Mouse (Mus musculus): ENCODE measurements at regions not wholly inside any gene's neighbourhood (a gene's known extent, or its start where the extent isn't known, plus 50 kb on each side); places are given as distances from the start of the nearest gene placed in this dataset.
A peak's percentile ranks its signal among the peaks of the same experiment; 100 is the strongest.

GRCm38 (mm10) chr4:55134339-55134738 lies 189.5 kb downstream of the Zfp462 start:
- H3K9me3 ChIP-seq (replicated peaks): no peaks in the 10 kb centered on the region
- H3K4me3 ChIP-seq (replicated peaks): no peak overlapping the region
- 68% methylated on average over 4 of the region's 4 CpGs for WGBS (ENCODE audit: insufficient replicate concordance)
- no peak overlapping the region for H3K9ac ChIP-seq
- no peaks in the 10 kb centered on the region for H3K36me3 ChIP-seq (replicated peaks)
- H3K4me2 ChIP-seq: no peak overlapping the region
- H3K27ac ChIP-seq (replicated peaks): no peak overlapping the region
- H3K27me3 ChIP-seq: no peaks in the 10 kb centered on the region
- ATAC-seq (ENCODE audit: insufficient read depth): no peak
- no peaks in the 10 kb centered on the region for H3K4me1 ChIP-seq (replicated peaks)

GRCm38 (mm10) chr4:55134791-55135190 lies 189.9 kb downstream of the Zfp462 start:
- no peak overlapping the region for H3K4me3 ChIP-seq (replicated peaks)
- no peak for ATAC-seq (ENCODE audit: insufficient read depth)
- no peak overlapping the region for H3K27ac ChIP-seq (replicated peaks)
- no peaks in the 10 kb centered on the region for H3K36me3 ChIP-seq (replicated peaks)
- H3K27me3 ChIP-seq: no peaks in the 10 kb centered on the region
- H3K4me2 ChIP-seq: no peak overlapping the region
- no peak overlapping the region for H3K9ac ChIP-seq
- H3K4me1 ChIP-seq (replicated peaks): no peaks in the 10 kb centered on the region
- no peaks in the 10 kb centered on the region for H3K9me3 ChIP-seq (replicated peaks)
- 78% methylated on average over 4 of the region's 4 CpGs for WGBS (ENCODE audit: insufficient replicate concordance)

- 34% methylated on average over 9 of the region's 9 CpGs for WGBS (ENCODE audit: insufficient replicate concordance)
- no peaks in the 10 kb centered on the region for H3K9me3 ChIP-seq (replicated peaks)
- no peak overlapping the region for H3K4me2 ChIP-seq
- no peak overlapping the region for H3K4me3 ChIP-seq (replicated peaks)
- H3K4me1 ChIP-seq (replicated peaks): no peaks in the 10 kb centered on the region
- ATAC-seq (ENCODE audit: insufficient read depth): no peak
- no peaks in the 10 kb centered on the region for H3K36me3 ChIP-seq (replicated peaks)
- H3K9ac ChIP-seq: no peak overlapping the region
- no peaks in the 10 kb centered on the region for H3K27me3 ChIP-seq
- no peak overlapping the region for H3K27ac ChIP-seq (replicated peaks)
Measured at GRCm38 (mm10) chr4:55136283-55136682, 191.4 kb downstream of the Zfp462 start.

- no peak overlapping the region for H3K9ac ChIP-seq
- no peak overlapping the region for H3K27ac ChIP-seq (replicated peaks)
- H3K4me1 ChIP-seq (replicated peaks): no peaks in the 10 kb centered on the region
- H3K9me3 ChIP-seq (replicated peaks): no peaks in the 10 kb centered on the region
- H3K4me2 ChIP-seq: no peak overlapping the region
- 43% methylated on average over 2 of the region's 2 CpGs for WGBS (ENCODE audit: insufficient replicate concordance)
- H3K4me3 ChIP-seq (replicated peaks): no peak overlapping the region
- no peak for ATAC-seq (ENCODE audit: insufficient read depth)
- H3K36me3 ChIP-seq (replicated peaks): no peaks in the 10 kb centered on the region
- no peaks in the 10 kb centered on the region for H3K27me3 ChIP-seq
Measured at GRCm38 (mm10) chr4:55137781-55138394, 193.0 kb downstream of the Zfp462 start.

- ATAC-seq (ENCODE audit: insufficient read depth): no peak
- no peaks in the 10 kb centered on the region for H3K4me1 ChIP-seq (replicated peaks)
- no peaks in the 10 kb centered on the region for H3K27me3 ChIP-seq
- no peak overlapping the region for H3K27ac ChIP-seq (replicated peaks)
- H3K9me3 ChIP-seq (replicated peaks): no peaks in the 10 kb centered on the region
- H3K9ac ChIP-seq: no peak overlapping the region
- no peak overlapping the region for H3K4me2 ChIP-seq
- no peaks in the 10 kb centered on the region for H3K36me3 ChIP-seq (replicated peaks)
- H3K4me3 ChIP-seq (replicated peaks): no peak overlapping the region
Measured at GRCm38 (mm10) chr4:55141317-55141716, 196.5 kb downstream of the Zfp462 start.

GRCm38 (mm10) chr4:55141923-55142732 lies 197.3 kb downstream of the Zfp462 start:
- H3K27ac ChIP-seq (replicated peaks): no peak overlapping the region
- 0 out of 2 replicates have a peak, but pooled peaks have one; percentile 44 for ATAC-seq (ENCODE audit: insufficient read depth)
- H3K27me3 ChIP-seq: no peaks in the 10 kb centered on the region
- H3K4me1 ChIP-seq (replicated peaks): no peaks in the 10 kb centered on the region
- no peaks in the 10 kb centered on the region for H3K36me3 ChIP-seq (replicated peaks)
- H3K4me3 ChIP-seq (replicated peaks): no peak overlapping the region
- H3K9me3 ChIP-seq (replicated peaks): no peaks in the 10 kb centered on the region
- H3K4me2 ChIP-seq: no peak overlapping the region
- H3K9ac ChIP-seq: no peak overlapping the region
- WGBS (ENCODE audit: insufficient replicate concordance): 43% methylated on average over 8 of the region's 8 CpGs

- no peak overlapping the region for H3K9ac ChIP-seq
- no peak for ATAC-seq (ENCODE audit: insufficient read depth)
- H3K9me3 ChIP-seq (replicated peaks): no peaks in the 10 kb centered on the region
- no peaks in the 10 kb centered on the region for H3K27me3 ChIP-seq
- no peaks in the 10 kb centered on the region for H3K36me3 ChIP-seq (replicated peaks)
- H3K4me1 ChIP-seq (replicated peaks): no peaks in the 10 kb centered on the region
- no peak overlapping the region for H3K4me2 ChIP-seq
- H3K4me3 ChIP-seq (replicated peaks): no peak overlapping the region
- no peak overlapping the region for H3K27ac ChIP-seq (replicated peaks)
Measured at GRCm38 (mm10) chr4:55143400-55143799, 198.6 kb downstream of the Zfp462 start.

GRCm38 (mm10) chr4:55144995-55145394 lies 200.1 kb downstream of the Zfp462 start:
- Histone ChIP-seq H3K27ac (replicated peaks) (no peak overlapping the region), H3K27me3 (no peaks in the 10 kb centered on the region)
- 40% methylated on average over 1 of the region's 1 CpGs for WGBS (ENCODE audit: insufficient replicate concordance)

GRCm38 (mm10) chr4:55145968-55146367 lies 201.1 kb downstream of the Zfp462 start:
- WGBS (ENCODE audit: insufficient replicate concordance): 66% methylated on average over 8 of the region's 8 CpGs

More at GRCm38 (mm10) chr4:55144995-55145394, 200.1 kb downstream of the Zfp462 start:
- H3K36me3 ChIP-seq (replicated peaks): no peaks in the 10 kb centered on the region
- ATAC-seq (ENCODE audit: insufficient read depth): no peak
- H3K4me2 ChIP-seq: no peak overlapping the region
- no peaks in the 10 kb centered on the region for H3K9me3 ChIP-seq (replicated peaks)
- H3K9ac ChIP-seq: no peak overlapping the region
- no peak overlapping the region for H3K4me3 ChIP-seq (replicated peaks)
- no peaks in the 10 kb centered on the region for H3K4me1 ChIP-seq (replicated peaks)

GRCm38 (mm10) chr4:55148380-55148779 lies 201.5 kb upstream of the Rad23b start:
- no peaks in the 10 kb centered on the region for H3K4me1 ChIP-seq (replicated peaks)
- H3K4me2 ChIP-seq: no peak overlapping the region
- no peaks in the 10 kb centered on the region for H3K36me3 ChIP-seq (replicated peaks)
- no peaks in the 10 kb centered on the region for H3K9me3 ChIP-seq (replicated peaks)
- H3K27me3 ChIP-seq: no peaks in the 10 kb centered on the region
- WGBS (ENCODE audit: insufficient replicate concordance): 66% methylated on average over 1 of the region's 1 CpGs
- no peak overlapping the region for H3K9ac ChIP-seq
- ATAC-seq (ENCODE audit: insufficient read depth): no peak
- H3K4me3 ChIP-seq (replicated peaks): no peak overlapping the region
- no peak overlapping the region for H3K27ac ChIP-seq (replicated peaks)

More at GRCm38 (mm10) chr4:55145968-55146367, 201.1 kb downstream of the Zfp462 start:
- Histone ChIP-seq H3K9ac (no peak overlapping the region), H3K27ac (replicated peaks) (no peak overlapping the region), H3K36me3 (replicated peaks) (no peaks in the 10 kb centered on the region), H3K27me3 (no peaks in the 10 kb centered on the region), H3K9me3 (replicated peaks) (no peaks in the 10 kb centered on the region), H3K4me1 (replicated peaks) (no peaks in the 10 kb centered on the region), H3K4me3 (replicated peaks) (no peak overlapping the region), H3K4me2 (no peak overlapping the region)
- ATAC-seq (ENCODE audit: insufficient read depth): no peak

GRCm38 (mm10) chr4:55154556-55154955 lies 195.3 kb upstream of the Rad23b start:
- no peak overlapping the region for H3K27ac ChIP-seq (replicated peaks)
- H3K9me3 ChIP-seq (replicated peaks): no peaks in the 10 kb centered on the region
- no peaks in the 10 kb centered on the region for H3K27me3 ChIP-seq
- ATAC-seq (ENCODE audit: insufficient read depth): no peak
- no peak overlapping the region for H3K4me3 ChIP-seq (replicated peaks)
- WGBS (ENCODE audit: insufficient replicate concordance): 60% methylated on average over 3 of the region's 3 CpGs
- H3K9ac ChIP-seq: no peak overlapping the region
- H3K4me2 ChIP-seq: no peak overlapping the region
- H3K4me1 ChIP-seq (replicated peaks): no peaks in the 10 kb centered on the region
- H3K36me3 ChIP-seq (replicated peaks): no peaks in the 10 kb centered on the region
